Mouse (Mus musculus) erythroblast, embryonic 14.5 days (primary cell): ENCODE measurements at regions not wholly inside any gene's neighbourhood (a gene's known extent, or its start where the extent isn't known, plus 50 kb on each side); places are given as distances from the start of the nearest gene placed in this dataset.

ENCODE experiments used
- GATA1 ChIP-seq: IDR thresholded peaks from 2 replicates; pipeline ENCODE4 v1.6.1; 2012; ENCODE audit warnings: low read length, inconsistent platforms, mixed read lengths
- TAL1 ChIP-seq: IDR thresholded peaks from 3 replicates; pipeline ENCODE4 v1.6.1; 2012; ENCODE audit warnings: low read length, inconsistent platforms, mixed read lengths

GRCm38 (mm10) chr17:84002327-84002726 lies 154.6 kb upstream of the Haao start:
- no peak for TF ChIP-seq GATA1
- no peak for TF ChIP-seq TAL1
